Mouse (Mus musculus): Measurements from ENCODE around the gene Spint1. TPM values are rescaled to one million over a fixed set of nuclear protein-coding genes. Genes with fewer than 3 reads are reported as not detected.

The Spint1 gene
- polyA plus RNA-seq, 1 experiment: 367 TPM

DNA sequence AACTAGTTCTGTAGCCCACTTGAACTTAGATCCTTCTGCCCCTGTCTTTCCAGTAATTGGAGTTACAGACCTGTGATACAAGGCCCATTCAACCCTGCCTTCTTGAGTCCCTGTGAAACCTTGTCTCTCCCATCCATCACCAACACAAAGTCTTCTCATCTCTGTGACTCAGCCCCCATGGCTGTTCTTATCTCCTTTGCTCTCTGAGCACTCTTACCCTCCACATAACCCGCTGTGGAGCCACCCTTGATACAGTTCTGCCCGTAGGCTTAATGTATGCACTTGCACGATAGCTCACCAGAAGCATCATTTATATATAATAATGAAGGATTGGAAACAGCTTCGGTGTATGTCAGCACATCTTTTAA lies 3.6 kb downstream of the Spint1 start:
- WGBS: 51% methylated on average over 4 of the region's 4 CpGs
- TF ChIP-seq POLR2A (IDR thresholded peaks at IDR 0.05; ENCODE audit: low read depth, low read length) (no peak), CTCF (IDR thresholded peaks at IDR 0.05; ENCODE audit: extremely low read depth, insufficient read length, insufficient replicate concordance, low read depth, low read length) (no peak)
- peak overlapping the region; percentile 49 for H3K4me3 ChIP-seq (ENCODE audit: low read depth, low read length)
- H3K4me1 ChIP-seq (ENCODE audit: control insufficient read depth, insufficient read depth, insufficient read length, low read length): peaks cover 20% of the 10 kb centered on the region
- H3K36me3 ChIP-seq (ENCODE audit: control insufficient read depth, insufficient read depth, low read length): peaks cover 44% of the 10 kb centered on the region
- H3K27me3 ChIP-seq (ENCODE audit: control insufficient read depth, insufficient read depth, low read length): no peaks in the 10 kb centered on the region
- peak overlapping the region; percentile 87 for H3K27ac ChIP-seq (ENCODE audit: insufficient read depth, low read depth, low read length)

DNA sequence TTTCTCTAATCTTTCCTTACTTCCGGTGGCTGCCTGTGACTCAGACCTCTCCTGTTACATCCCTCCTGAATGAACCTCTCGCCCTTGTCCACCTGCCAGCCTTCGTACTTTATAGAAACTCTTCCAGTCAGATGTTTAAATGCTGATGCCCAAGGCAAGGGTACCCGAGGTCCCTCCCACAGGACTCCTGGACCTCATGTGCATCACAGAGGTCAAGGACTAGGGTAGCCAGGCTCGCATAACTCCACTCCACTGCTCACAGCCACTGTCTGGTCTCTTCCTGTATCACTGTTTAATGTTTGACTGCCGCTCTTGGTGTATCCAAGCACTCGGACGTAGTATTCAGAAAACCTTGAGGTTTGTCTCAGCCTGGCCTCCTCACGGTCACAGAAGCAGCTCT lies 5.4 kb downstream of the Spint1 start:
- WGBS: 21% methylated on average over 9 of the region's 9 CpGs
- H3K27me3 ChIP-seq (ENCODE audit: control insufficient read depth, insufficient read depth, low read length): no peaks in the 10 kb centered on the region
- H3K4me3 ChIP-seq (ENCODE audit: low read depth, low read length): peak overlapping the region; percentile 34
- H3K4me1 ChIP-seq (ENCODE audit: control insufficient read depth, insufficient read depth, insufficient read length, low read length): peaks cover 20% of the 10 kb centered on the region
- H3K27ac ChIP-seq (ENCODE audit: insufficient read depth, low read depth, low read length): peak overlapping the region; percentile 87
- no peak; the same call in 1 of the 2 replicates for TF ChIP-seq POLR2A (IDR thresholded peaks at IDR 0.05; ENCODE audit: low read depth, low read length)
- peaks cover 61% of the 10 kb centered on the region for H3K36me3 ChIP-seq (ENCODE audit: control insufficient read depth, insufficient read depth, low read length)

DNA sequence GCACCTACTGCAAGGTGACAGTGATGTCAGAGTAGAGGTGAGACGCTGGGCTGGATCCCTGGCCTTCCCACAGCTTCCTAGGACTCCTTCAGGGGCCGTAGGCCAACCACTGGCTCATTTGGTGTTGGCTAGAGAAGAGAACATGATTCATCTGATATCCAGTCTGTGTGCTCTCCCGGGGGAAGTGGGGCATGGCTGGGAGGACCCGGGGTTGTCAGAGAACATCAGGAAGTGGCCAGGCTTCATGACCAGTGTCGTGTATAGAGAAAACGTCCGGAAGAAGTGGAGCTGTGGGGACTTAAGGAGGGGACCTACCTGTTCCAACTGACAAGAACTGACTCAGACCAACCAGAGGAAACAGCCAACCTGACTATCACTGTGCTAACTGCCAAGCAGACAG lies 8.1 kb downstream of the Spint1 start:
- H3K4me1 ChIP-seq (ENCODE audit: control insufficient read depth, insufficient read depth, insufficient read length, low read length): peaks cover 22% of the 10 kb centered on the region
- peaks cover 76% of the 10 kb centered on the region for H3K36me3 ChIP-seq (ENCODE audit: control insufficient read depth, insufficient read depth, low read length)
- no peaks in the 10 kb centered on the region for H3K27me3 ChIP-seq (ENCODE audit: control insufficient read depth, insufficient read depth, low read length)
- no peak overlapping the region for H3K27ac ChIP-seq (ENCODE audit: insufficient read depth, low read depth, low read length)
- no peak overlapping the region for H3K4me3 ChIP-seq (ENCODE audit: low read depth, low read length)
- TF ChIP-seq POLR2A (IDR thresholded peaks at IDR 0.05; ENCODE audit: low read depth, low read length) (no peak), CTCF (IDR thresholded peaks at IDR 0.05; ENCODE audit: extremely low read depth, insufficient read length, insufficient replicate concordance, low read depth, low read length) (no peak)
- 77% methylated on average over 7 of the region's 7 CpGs for WGBS

DNA sequence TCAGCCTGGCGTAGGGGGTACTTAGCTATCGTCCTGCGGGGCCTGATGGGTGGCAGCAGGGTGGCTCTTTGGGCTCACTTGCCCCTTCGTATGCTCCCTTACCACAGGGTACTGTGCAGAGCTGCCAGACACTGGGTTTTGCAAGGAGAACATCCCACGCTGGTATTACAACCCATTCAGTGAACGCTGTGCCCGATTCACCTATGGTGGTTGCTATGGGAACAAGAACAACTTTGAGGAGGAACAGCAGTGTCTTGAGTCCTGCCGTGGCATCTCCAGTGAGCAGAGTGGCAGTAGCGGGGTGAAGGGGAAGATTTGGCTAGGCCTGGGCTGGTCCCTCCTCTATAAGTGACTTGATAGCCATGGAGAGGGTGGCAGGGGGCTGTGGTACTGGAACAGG lies 10.7 kb downstream of the Spint1 start:
- Histone ChIP-seq H3K4me3 (ENCODE audit: low read depth, low read length) (no peak overlapping the region), H3K4me1 (ENCODE audit: control insufficient read depth, insufficient read depth, insufficient read length, low read length) (peaks cover 20% of the 10 kb centered on the region), H3K27ac (ENCODE audit: insufficient read depth, low read depth, low read length) (no peak overlapping the region), H3K36me3 (ENCODE audit: control insufficient read depth, insufficient read depth, low read length) (peaks cover 62% of the 10 kb centered on the region), H3K27me3 (ENCODE audit: control insufficient read depth, insufficient read depth, low read length) (no peaks in the 10 kb centered on the region)
- TF ChIP-seq CTCF (IDR thresholded peaks at IDR 0.05; ENCODE audit: extremely low read depth, insufficient read length, insufficient replicate concordance, low read depth, low read length): no peak
- TF ChIP-seq POLR2A (IDR thresholded peaks at IDR 0.05; ENCODE audit: low read depth, low read length): no peak
- WGBS: 83% methylated on average over 9 of the region's 9 CpGs

DNA sequence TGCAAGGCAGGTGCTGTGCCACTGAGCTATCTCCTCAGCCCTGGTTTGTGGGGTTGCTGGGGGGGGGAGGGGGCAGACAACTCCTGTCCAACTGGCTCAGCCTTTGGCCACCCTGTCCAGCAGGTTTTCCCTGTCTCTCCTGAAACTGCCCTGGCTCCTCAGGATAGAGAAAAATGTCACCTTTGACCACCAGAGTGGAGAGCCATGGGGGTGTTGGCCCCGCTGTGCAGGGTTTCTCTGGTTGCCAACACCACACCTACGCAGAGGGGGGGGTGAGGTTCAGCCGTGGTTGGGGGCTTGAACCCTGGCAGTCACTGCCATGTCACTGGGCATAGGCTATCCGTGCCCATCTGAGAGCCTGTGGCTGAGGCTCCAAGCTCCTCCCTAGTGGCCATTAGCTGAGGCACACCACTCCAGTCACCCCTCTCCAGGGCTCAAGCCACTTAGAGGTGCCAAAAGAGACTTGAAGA lies 12.5 kb downstream of the Spint1 start:
- Histone ChIP-seq H3K27me3 (ENCODE audit: control insufficient read depth, insufficient read depth, low read length) (no peaks in the 10 kb centered on the region), H3K4me3 (ENCODE audit: low read depth, low read length) (no peak overlapping the region), H3K27ac (ENCODE audit: insufficient read depth, low read depth, low read length) (peak overlapping the region; percentile 36; the same call in 1 of the 2 replicates), H3K4me1 (ENCODE audit: control insufficient read depth, insufficient read depth, insufficient read length, low read length) (peaks cover 11% of the 10 kb centered on the region; the same call in 1 of the 2 replicates), H3K36me3 (ENCODE audit: control insufficient read depth, insufficient read depth, low read length) (peaks cover 49% of the 10 kb centered on the region)
- TF ChIP-seq CTCF (IDR thresholded peaks at IDR 0.05; ENCODE audit: extremely low read depth, insufficient read length, insufficient replicate concordance, low read depth, low read length) (no peak), POLR2A (IDR thresholded peaks at IDR 0.05; ENCODE audit: low read depth, low read length) (no peak)
- WGBS: 24% methylated on average over 4 of the region's 4 CpGs

DNA sequence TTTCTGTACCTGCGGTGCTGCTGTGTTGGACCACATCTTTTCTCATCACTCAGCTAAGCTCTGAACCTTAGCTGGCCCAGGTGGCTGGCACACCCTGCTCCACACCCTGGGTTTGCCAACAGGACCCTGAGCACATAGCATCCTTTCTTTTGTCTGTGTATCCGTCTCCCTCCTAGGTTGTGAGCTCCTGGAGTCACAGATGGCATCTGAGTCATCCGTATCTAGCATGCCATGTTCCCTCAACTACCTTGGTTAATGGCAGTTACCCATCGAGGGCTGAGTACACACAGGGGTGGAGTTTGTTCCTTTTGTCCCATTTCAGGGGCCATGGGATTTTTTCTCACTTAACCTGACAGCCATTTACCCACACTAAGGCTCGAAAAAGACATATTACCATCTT lies 13.2 kb downstream of the Spint1 start:
- Histone ChIP-seq H3K36me3 (ENCODE audit: control insufficient read depth, insufficient read depth, low read length) (peaks cover 42% of the 10 kb centered on the region), H3K27ac (ENCODE audit: insufficient read depth, low read depth, low read length) (peak overlapping the region; percentile 36), H3K27me3 (ENCODE audit: control insufficient read depth, insufficient read depth, low read length) (no peaks in the 10 kb centered on the region), H3K4me1 (ENCODE audit: control insufficient read depth, insufficient read depth, insufficient read length, low read length) (peaks cover 11% of the 10 kb centered on the region; the same call in 1 of the 2 replicates), H3K4me3 (ENCODE audit: low read depth, low read length) (no peak overlapping the region)
- TF ChIP-seq CTCF (IDR thresholded peaks at IDR 0.05; ENCODE audit: extremely low read depth, insufficient read length, insufficient replicate concordance, low read depth, low read length) (no peak), POLR2A (IDR thresholded peaks at IDR 0.05; ENCODE audit: low read depth, low read length) (no peak)
- WGBS: 34% methylated on average over 5 of the region's 5 CpGs

DNA sequence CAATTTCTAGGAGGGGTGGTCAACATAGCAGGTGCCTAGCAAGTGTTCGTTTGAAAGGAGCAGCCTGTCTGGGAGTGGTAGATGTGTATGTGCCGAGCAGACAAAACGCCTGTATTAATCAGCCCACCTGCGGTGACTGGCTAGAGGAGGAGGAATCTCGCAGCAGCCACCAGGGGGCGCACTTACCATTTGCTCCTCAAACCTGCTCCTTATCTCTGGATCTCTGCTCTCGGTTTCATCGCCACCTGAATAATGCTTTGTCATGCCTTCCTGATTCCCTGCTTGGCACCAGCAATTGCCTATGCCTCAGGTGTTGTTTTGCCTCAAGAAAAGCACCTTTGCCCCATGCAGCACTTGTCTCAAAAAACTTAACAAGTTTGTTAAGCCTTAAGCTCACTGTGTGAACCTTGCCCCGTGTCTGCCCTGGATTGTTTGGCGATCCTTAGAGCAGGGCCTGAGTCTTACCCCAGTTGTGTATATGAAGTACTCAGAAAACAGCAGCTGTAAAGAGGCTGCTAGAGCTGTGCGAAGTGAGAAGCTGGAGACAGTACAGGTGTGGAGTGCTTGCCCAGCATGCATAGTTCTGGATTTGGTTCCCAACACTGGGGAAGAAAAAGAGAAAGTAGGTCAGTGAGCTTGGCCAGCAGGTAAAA lies 13.8 kb downstream of the Spint1 start:
- TF ChIP-seq CTCF (IDR thresholded peaks at IDR 0.05; ENCODE audit: extremely low read depth, insufficient read length, insufficient replicate concordance, low read depth, low read length): peak; percentile 89
- TF ChIP-seq POLR2A (IDR thresholded peaks at IDR 0.05; ENCODE audit: low read depth, low read length): no peak
- peak overlapping the region; percentile 80 for H3K27ac ChIP-seq (ENCODE audit: insufficient read depth, low read depth, low read length)
- 4% methylated on average over 11 of the region's 11 CpGs for WGBS

More for the DNA sequence above, 13.8 kb downstream of the Spint1 start:
- Histone ChIP-seq H3K4me3 (ENCODE audit: low read depth, low read length) (no peak overlapping the region), H3K36me3 (ENCODE audit: control insufficient read depth, insufficient read depth, low read length) (peaks cover 36% of the 10 kb centered on the region), H3K4me1 (ENCODE audit: control insufficient read depth, insufficient read depth, insufficient read length, low read length) (peaks cover 11% of the 10 kb centered on the region; the same call in 1 of the 2 replicates), H3K27me3 (ENCODE audit: control insufficient read depth, insufficient read depth, low read length) (no peaks in the 10 kb centered on the region)
